Mouse (Mus musculus) liver, embryonic 11.5 days (tissue): ENCODE measurements at regions not wholly inside any gene's neighbourhood (a gene's known extent, or its start where the extent isn't known, plus 50 kb on each side); places are given as distances from the start of the nearest gene placed in this dataset.
A peak's percentile ranks its signal among the peaks of the same experiment; 100 is the strongest.

Source experiments
- ATAC-seq: fragments of 200-750 bp; cut with Nextera tagmentation; replicated peaks from 2 replicates; pipeline ENCODE4 v1.8.0; 2017; ENCODE audit warnings: moderate number of reproducible peaks, mild to moderate bottlenecking, moderate TSS enrichment, moderate library complexity; ENCODE audit not compliant: low FRiP score
- DNase-seq: peaks from one replicate; pipeline ENCODE4 v3.0.0-alpha.2; 2017; ENCODE audit warnings: low spot score
- H3K27ac ChIP-seq: fragments of 300-500 bp; sonication (generic); 2 replicates; pipeline ENCODE4 v1.5.1; 2014; ENCODE audit warnings: mild to moderate bottlenecking, low read depth, low read length, control low read depth
- H3K27me3 ChIP-seq: fragments of 300-500 bp; sonication (generic); replicated peaks from 2 replicates; pipeline ENCODE4 v1.6.1; 2014; ENCODE audit warnings: low read length, mixed read lengths; ENCODE audit not compliant: control insufficient read depth, insufficient read depth
- H3K36me3 ChIP-seq: fragments of 300-500 bp; sonication (generic); 2 replicates; pipeline ENCODE4 v1.6.1; 2014; ENCODE audit warnings: mild to moderate bottlenecking, low read length, moderate library complexity, mixed read lengths; ENCODE audit not compliant: control insufficient read depth, insufficient read depth
- H3K4me1 ChIP-seq: fragments of 300-500 bp; sonication (generic); replicated peaks from 2 replicates; pipeline ENCODE4 v1.6.1; 2014; ENCODE audit warnings: low read length, mixed read lengths; ENCODE audit not compliant: control insufficient read depth, insufficient read depth
- H3K4me2 ChIP-seq: fragments of 300-500 bp; sonication (generic); 2 replicates; pipeline ENCODE4 v1.6.1; 2014; ENCODE audit warnings: mild to moderate bottlenecking, control low read depth, moderate library complexity
- H3K4me3 ChIP-seq: fragments of 300-500 bp; sonication (generic); 2 replicates; pipeline ENCODE4 v1.5.1; 2014; ENCODE audit warnings: low read depth, low read length, control low read depth
- H3K9ac ChIP-seq: fragments of 300-500 bp; sonication (generic); 2 replicates; pipeline ENCODE4 v1.6.1; 2014; ENCODE audit warnings: low read depth, low read length, control low read depth
- H3K9me3 ChIP-seq: fragments of 300-500 bp; sonication (generic); 2 replicates; pipeline ENCODE4 v1.6.1; 2016; ENCODE audit warnings: low read length, inconsistent platforms, mixed read lengths; ENCODE audit not compliant: control insufficient read depth
- WGBS: fragments of 180-500 bp; shearing (Covaris S2); extraction: QIAGEN DNeasy Blood & Tissue Kit; methylation state at CpG from one replicate; pipeline ENCODE4 v1.1.7; 2014; 5-methylcytosine and 5-hydroxymethylcytosine counted together

DNA sequence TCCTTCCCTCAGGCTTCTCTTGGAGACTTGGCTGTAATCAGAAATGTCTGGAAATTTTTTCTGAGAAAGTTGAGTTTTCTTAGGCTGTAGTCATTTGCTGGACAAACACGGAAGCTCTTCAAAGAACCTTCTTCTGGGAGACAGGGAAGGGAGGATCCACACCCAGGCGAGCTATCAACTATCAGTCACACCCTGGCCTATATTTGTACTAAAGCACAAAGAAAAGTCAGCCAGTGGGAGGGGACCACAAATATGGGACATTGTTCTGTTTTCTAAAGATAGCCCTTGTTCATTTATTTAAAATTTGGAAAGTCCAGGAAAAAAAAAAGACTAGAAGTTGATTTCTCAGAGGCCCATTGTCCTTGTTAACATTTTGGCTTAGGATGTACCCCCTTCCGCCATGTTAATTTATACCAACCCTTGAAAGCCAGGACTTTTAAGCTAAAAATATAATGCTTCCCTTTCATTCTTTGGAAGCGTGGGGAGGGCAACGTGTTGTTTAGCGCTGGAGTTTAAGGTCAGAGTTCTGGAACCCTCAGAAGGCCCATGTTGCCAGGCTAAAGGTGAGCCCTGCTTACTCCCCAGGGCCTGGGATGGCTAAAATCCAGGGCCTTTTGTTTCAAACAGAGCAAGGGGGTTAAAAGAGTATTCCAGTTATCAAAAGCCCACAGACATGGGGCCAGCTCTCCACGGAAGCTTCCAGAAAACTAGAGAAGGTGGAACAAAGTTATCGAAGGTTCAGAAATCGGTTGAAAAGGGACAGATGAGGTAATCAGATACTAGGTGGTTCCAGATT lies 99.0 kb upstream of the Max start:
- peak overlapping the region; percentile 47 for H3K9ac ChIP-seq
- H3K36me3 ChIP-seq, result no peaks in the 10 kb centered on the region
- H3K4me2 ChIP-seq, result peak overlapping the region; percentile 80
- H3K9me3 ChIP-seq, result no peaks in the 10 kb centered on the region
- H3K27me3 ChIP-seq, result no peaks in the 10 kb centered on the region
- ATAC-seq (no peak; the same call in 1 of the 2 replicates), DNase-seq (no peak)
- 61% methylated on average over 9 of the region's 9 CpGs for WGBS
- H3K4me3 ChIP-seq, result peak overlapping the region; percentile 43
- H3K4me1 ChIP-seq, result peaks cover 42% of the 10 kb centered on the region
- H3K27ac ChIP-seq, result peak overlapping the region; percentile 73

DNA sequence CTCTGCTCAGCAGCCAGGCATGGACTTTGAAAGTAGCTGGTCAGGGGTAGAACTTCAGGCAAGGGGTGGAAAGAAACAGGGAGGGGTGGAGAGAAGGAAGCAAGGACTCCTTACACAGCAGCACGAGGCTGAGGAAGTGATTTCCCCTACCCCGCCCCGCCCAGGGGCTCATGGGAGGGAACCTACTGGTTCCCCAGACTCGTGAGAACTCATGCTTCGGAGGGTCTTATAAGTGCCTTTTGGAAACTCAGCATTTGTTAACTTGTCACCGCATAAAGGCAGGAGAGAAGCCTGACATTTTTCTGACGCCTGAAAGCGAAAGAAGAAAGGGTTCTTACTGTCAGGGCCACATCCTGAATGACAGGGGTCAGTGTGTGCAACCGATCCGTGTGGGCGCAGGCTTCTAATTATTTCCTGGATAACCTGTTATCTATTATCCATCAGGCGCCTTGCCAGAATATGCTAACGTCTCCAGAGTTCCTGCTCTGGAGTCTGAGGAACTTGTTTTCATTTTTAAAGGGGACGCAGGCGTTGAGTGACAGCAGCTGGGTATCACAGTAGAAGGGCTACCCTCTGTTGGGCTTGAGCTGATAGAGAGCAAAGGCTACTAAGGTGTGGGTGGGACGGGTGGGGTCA lies 98.2 kb upstream of the Max start:
- peak; percentile 66 for ATAC-seq
- no peaks in the 10 kb centered on the region for H3K9me3 ChIP-seq
- DNase-seq, result no peak
- peaks cover 44% of the 10 kb centered on the region for H3K4me1 ChIP-seq
- H3K4me3 ChIP-seq, result peak overlapping the region; percentile 43
- WGBS, result 19% methylated on average over 16 of the region's 16 CpGs
- peak overlapping the region; percentile 80 for H3K4me2 ChIP-seq
- peak overlapping the region; percentile 47 for H3K9ac ChIP-seq
- peak overlapping the region; percentile 73 for H3K27ac ChIP-seq
- H3K27me3 ChIP-seq, result no peaks in the 10 kb centered on the region
- no peaks in the 10 kb centered on the region for H3K36me3 ChIP-seq

DNA sequence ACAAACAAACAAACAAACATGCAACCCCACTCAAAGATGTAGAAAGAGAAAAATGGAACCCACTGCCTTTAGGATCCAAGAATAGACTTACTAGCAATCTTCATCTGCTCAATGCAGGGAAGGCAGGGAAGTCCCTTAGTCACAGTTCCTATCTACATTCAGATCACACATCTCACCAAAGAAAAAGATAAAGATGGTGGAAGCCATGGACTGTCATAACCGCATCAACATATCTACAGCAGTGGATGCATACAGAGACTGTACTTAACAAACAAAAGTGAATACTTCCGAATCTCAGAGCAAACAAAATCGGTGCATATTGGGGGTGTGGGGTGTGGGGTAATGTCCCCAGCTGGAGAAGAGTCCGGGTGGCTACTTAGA lies 97.7 kb upstream of the Max start:
- ATAC-seq, result no peak
- no peak for DNase-seq
- H3K27ac ChIP-seq, result peak overlapping the region; percentile 73; the same call in 1 of the 2 replicates
- H3K27me3 ChIP-seq, result no peaks in the 10 kb centered on the region
- peak overlapping the region; percentile 80 for H3K4me2 ChIP-seq
- peak overlapping the region; percentile 43 for H3K4me3 ChIP-seq
- WGBS, result 61% methylated on average over 4 of the region's 4 CpGs
- peak overlapping the region; percentile 47 for H3K9ac ChIP-seq
- peaks cover 44% of the 10 kb centered on the region for H3K4me1 ChIP-seq
- no peaks in the 10 kb centered on the region for H3K36me3 ChIP-seq
- H3K9me3 ChIP-seq, result no peaks in the 10 kb centered on the region

GRCm38 (mm10) chr12:77058596-77059190 lies 96.7 kb upstream of the Max start:
- Histone ChIP-seq H3K27me3 (no peaks in the 10 kb centered on the region), H3K36me3 (no peaks in the 10 kb centered on the region), H3K4me2 (no peak overlapping the region), H3K9me3 (no peaks in the 10 kb centered on the region), H3K4me1 (peaks cover 44% of the 10 kb centered on the region), H3K4me3 (no peak overlapping the region), H3K9ac (no peak overlapping the region), H3K27ac (no peak overlapping the region)
- ATAC-seq, result no peak
- DNase-seq, result no peak
- 14% methylated on average over 4 of the region's 4 CpGs for WGBS

DNA sequence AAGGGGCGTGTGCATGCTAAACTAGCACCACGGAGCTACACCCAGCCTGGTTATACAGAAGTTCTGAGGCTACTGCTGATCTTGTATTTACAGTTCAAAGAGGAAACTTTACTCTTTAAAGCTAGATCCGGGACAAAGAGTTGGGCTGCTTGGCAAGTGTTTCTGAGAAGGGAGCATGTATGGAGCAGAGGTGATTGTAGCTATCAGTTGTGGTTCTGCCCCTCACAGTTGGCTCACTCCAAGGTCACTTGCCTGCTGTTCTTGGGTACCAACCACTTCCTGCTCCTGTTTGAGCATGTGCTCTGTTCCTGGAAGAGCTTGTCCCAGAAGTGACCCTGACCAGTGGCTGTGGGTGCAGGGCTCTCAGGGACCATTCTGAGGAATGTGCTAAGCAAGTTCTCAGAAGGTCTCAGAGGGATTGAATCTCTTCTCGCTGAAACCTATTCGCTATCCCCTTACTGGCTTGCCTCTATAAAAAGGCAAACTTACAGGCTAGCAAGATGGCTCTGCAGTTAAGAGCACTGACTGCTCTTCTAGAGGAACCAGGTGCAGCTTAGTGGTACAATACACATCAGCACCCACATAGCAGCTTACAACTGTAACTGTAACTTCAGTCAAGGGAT lies 94.9 kb upstream of the Max start:
- ATAC-seq (peak; percentile 50; the same call in 1 of the 2 replicates), DNase-seq (no peak)
- Histone ChIP-seq H3K36me3 (no peaks in the 10 kb centered on the region), H3K27me3 (no peaks in the 10 kb centered on the region), H3K27ac (peak overlapping the region; percentile 11; the same call in 1 of the 2 replicates), H3K4me3 (no peak overlapping the region), H3K9me3 (no peaks in the 10 kb centered on the region), H3K9ac (no peak overlapping the region), H3K4me1 (peaks cover 44% of the 10 kb centered on the region), H3K4me2 (no peak overlapping the region)
- WGBS, result 51% methylated on average over 5 of the region's 5 CpGs

GRCm38 (mm10) chr12:77054700-77055099 lies 92.7 kb upstream of the Max start:
- no peak for ATAC-seq
- Histone ChIP-seq H3K9ac (no peak overlapping the region), H3K27ac (no peak overlapping the region), H3K4me1 (peaks cover 27% of the 10 kb centered on the region), H3K36me3 (no peaks in the 10 kb centered on the region), H3K4me2 (no peak overlapping the region), H3K9me3 (no peaks in the 10 kb centered on the region), H3K27me3 (no peaks in the 10 kb centered on the region), H3K4me3 (no peak overlapping the region)
- no peak for DNase-seq
- WGBS, result 71% methylated on average over 5 of the region's 5 CpGs

- H3K4me1 ChIP-seq, result peaks cover 24% of the 10 kb centered on the region
- H3K36me3 ChIP-seq, result no peaks in the 10 kb centered on the region
- H3K27ac ChIP-seq, result no peak overlapping the region
- 78% methylated on average over 7 of the region's 7 CpGs for WGBS
- H3K4me3 ChIP-seq, result no peak overlapping the region
- DNase-seq (no peak), ATAC-seq (no peak)
- no peaks in the 10 kb centered on the region for H3K27me3 ChIP-seq
- no peaks in the 10 kb centered on the region for H3K9me3 ChIP-seq
- no peak overlapping the region for H3K9ac ChIP-seq
- no peak overlapping the region for H3K4me2 ChIP-seq
Observed at GRCm38 (mm10) chr12:77054211-77054610, 92.2 kb upstream of the Max start.

DNA sequence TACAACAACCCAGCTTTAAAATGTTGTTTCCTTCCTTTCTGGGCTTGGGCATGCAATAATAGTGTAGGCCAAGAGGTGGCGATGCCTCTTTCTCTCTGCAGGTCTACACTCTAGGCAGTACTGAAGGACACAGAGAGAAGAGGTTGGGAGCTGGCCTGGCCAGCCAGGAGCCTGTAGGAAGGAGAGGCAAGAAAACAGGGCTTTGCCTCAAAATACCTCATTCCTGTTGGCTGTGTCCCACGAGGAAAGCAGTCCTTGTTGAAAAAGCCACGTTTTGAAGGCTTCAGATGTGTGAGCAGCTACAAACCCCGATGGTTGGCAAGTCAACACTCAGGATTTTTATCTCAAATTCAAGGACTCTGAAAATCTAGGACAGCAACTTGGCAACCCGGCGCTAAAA lies 90.9 kb upstream of the Max start:
- 58% methylated on average over 6 of the region's 6 CpGs for WGBS
- Histone ChIP-seq H3K27me3 (no peaks in the 10 kb centered on the region; the same call in 1 of the 2 replicates), H3K9ac (no peak overlapping the region), H3K36me3 (no peaks in the 10 kb centered on the region), H3K9me3 (no peaks in the 10 kb centered on the region), H3K27ac (no peak overlapping the region), H3K4me1 (peaks cover 11% of the 10 kb centered on the region; the same call in 1 of the 2 replicates), H3K4me2 (no peak overlapping the region), H3K4me3 (no peak overlapping the region)
- DNase-seq, result no peak
- peak; percentile 68 for ATAC-seq
